Mouse (Mus musculus): ENCODE data around the gene Stn1. TPM values are rescaled to one million over a fixed set of nuclear protein-coding genes. Genes with fewer than 3 reads are reported as not detected.

Gene Stn1
- total RNA-seq (2021) (10 to 100 TPM; 15.8 to 20.0 TPM), polyA plus RNA-seq (2012; rRNA removed) (15.7 and 16.0 TPM in 2 replicates)
- long read RNA-seq, transcript Stn1-201 (10 exons, 1,992 nt), result major isoform, 13 of 18 reads
- long read RNA-seq, partial matches to known transcripts, result 3 of 18 reads
- long read RNA-seq, other reads (novel, unspliced or antisense), result 2 of 18 reads

DNA sequence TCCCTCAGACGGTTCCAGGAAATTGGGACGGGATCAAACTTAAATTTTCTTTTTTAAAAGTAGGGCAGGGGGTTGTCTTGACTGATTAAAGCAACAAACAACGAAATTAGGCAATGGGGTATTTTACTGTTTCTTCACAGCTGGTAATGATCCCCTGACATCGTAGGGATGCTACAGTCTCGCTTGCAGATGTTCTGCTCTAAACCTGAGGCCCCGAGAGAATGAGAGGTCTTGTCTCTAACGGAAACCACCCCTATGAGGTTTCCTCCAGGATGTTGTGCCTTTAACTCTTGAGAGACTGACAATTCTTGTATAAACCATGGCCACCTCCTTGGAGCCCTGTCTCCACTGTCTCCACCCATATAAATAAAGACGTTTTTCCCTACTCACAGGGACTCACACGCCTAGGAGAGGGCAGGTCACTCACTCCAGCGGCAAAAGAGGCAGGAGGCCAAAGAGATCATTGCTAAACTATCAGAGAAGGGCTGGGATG, at the start of gene Stn1:
Gene Stn1, minus strand, starts transcription at position 208 of the 493 bp plus-strand sequence.
- intact Hi-C loops (cut with DNase I), result loop anchor here (2.0 kb wide), 2 partner anchors 25 to 41 kb away; partner anchors contain the start of gene Slk
- Histone ChIP-seq H3K4me3 (peak within 1 kb of the TSS; percentile 67), H3K36me3 (ENCODE audit: control insufficient read depth, insufficient read depth, low read length) (no peaks in the 10 kb centered on the region; the same call in 1 of the 2 replicates), H3K27me3 (ENCODE audit: control insufficient read depth, insufficient read depth, low read length) (no peaks in the 10 kb centered on the region), H3K4me1 (ENCODE audit: control insufficient read depth, insufficient read depth, low read length) (peaks cover 10% of the 10 kb centered on the region), H3K79me2 (replicated peaks; ENCODE audit: control insufficient read depth, insufficient read depth, low read length) (no peaks in the 10 kb centered on the region), H3K27ac (peak within 1 kb of the TSS; percentile 98), H3K9ac (ENCODE audit: low read depth, low read length) (peak within 1 kb of the TSS; percentile 82)
- 3% methylated on average over 10 of the region's 10 CpGs for WGBS
- DNase-seq, result peak in 1 of 2 experiments; percentile 43
- TF ChIP-seq POLR2A (IDR thresholded peaks at IDR 0.05; ENCODE audit: insufficient read depth, low read depth, low read length), result no peak
- no peak for TF ChIP-seq CTCF (IDR thresholded peaks at IDR 0.05)
- no peak for TF ChIP-seq EP300 (IDR thresholded peaks at IDR 0.05; ENCODE audit: insufficient read depth, low read depth, low read length)

DNA sequence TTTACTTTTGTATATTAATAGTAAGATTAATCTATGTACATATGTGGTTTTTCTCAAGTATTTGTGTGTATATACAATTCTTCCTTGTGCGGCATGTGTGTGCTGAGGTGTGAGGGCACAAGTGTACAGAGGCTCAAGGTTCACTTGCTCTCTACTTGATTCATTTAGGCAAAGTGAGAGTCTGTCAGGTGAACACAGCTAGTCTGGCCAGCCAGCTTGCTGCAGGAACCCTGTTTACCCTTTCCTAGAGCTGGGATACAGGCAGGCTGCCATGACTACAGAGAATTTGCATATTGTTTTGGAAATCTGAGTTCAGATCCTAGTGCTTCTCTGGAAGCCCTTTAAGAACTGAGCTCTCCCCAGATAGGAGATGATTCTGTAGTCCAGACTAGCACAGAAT, 49.7 kb upstream of the Stn1 start:
- Histone ChIP-seq H3K79me2 (replicated peaks; ENCODE audit: control insufficient read depth, insufficient read depth, low read length) (peaks cover 2% of the 10 kb centered on the region), H3K36me3 (ENCODE audit: control insufficient read depth, insufficient read depth, low read length) (peaks cover 36% of the 10 kb centered on the region), H3K4me3 (no peak overlapping the region), H3K9ac (ENCODE audit: low read depth, low read length) (no peak overlapping the region), H3K27ac (no peak overlapping the region), H3K27me3 (ENCODE audit: control insufficient read depth, insufficient read depth, low read length) (no peaks in the 10 kb centered on the region), H3K4me1 (ENCODE audit: control insufficient read depth, insufficient read depth, low read length) (peaks cover 12% of the 10 kb centered on the region)
- intact Hi-C loops (cut with DNase I), result no loop called here
- WGBS, result 86% methylated on average over 1 of the region's 1 CpGs
- no peak for DNase-seq
- TF ChIP-seq EP300 (IDR thresholded peaks at IDR 0.05; ENCODE audit: insufficient read depth, low read depth, low read length) (no peak), POLR2A (IDR thresholded peaks at IDR 0.05; ENCODE audit: insufficient read depth, low read depth, low read length) (no peak), CTCF (IDR thresholded peaks at IDR 0.05) (no peak)

DNA sequence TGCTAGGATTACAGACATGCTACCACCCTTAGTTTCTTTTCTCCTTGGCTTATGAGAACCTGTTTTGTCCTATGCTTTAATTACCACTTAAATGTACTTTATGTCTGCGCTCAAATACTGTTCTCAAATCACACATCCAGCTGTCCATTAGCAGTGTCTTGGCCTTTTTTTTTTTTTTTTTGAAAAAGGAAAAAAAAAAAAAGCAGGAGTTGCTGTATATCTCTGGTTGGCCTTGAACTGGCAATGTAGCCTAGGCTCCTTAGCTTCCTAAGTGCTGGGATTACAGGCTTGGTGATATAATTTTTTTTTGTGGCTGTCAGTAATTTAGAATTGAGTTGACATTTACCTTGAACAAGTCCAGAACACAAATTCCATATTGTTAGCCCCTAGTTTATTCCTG, 48.5 kb upstream of the Stn1 start:
- Histone ChIP-seq H3K4me1 (ENCODE audit: control insufficient read depth, insufficient read depth, low read length) (peaks cover 15% of the 10 kb centered on the region), H3K79me2 (replicated peaks; ENCODE audit: control insufficient read depth, insufficient read depth, low read length) (peaks cover 4% of the 10 kb centered on the region), H3K27ac (no peak overlapping the region), H3K9ac (ENCODE audit: low read depth, low read length) (no peak overlapping the region), H3K27me3 (ENCODE audit: control insufficient read depth, insufficient read depth, low read length) (no peaks in the 10 kb centered on the region), H3K4me3 (no peak overlapping the region), H3K36me3 (ENCODE audit: control insufficient read depth, insufficient read depth, low read length) (peaks cover 42% of the 10 kb centered on the region)
- TF ChIP-seq CTCF (IDR thresholded peaks at IDR 0.05), result no peak
- no peak for TF ChIP-seq POLR2A (IDR thresholded peaks at IDR 0.05; ENCODE audit: insufficient read depth, low read depth, low read length)
- no peak for TF ChIP-seq EP300 (IDR thresholded peaks at IDR 0.05; ENCODE audit: insufficient read depth, low read depth, low read length)
- 88% methylated on average over 1 of the region's 1 CpGs for WGBS
- intact Hi-C loops (cut with DNase I), result no loop called here
- no peak for DNase-seq

DNA sequence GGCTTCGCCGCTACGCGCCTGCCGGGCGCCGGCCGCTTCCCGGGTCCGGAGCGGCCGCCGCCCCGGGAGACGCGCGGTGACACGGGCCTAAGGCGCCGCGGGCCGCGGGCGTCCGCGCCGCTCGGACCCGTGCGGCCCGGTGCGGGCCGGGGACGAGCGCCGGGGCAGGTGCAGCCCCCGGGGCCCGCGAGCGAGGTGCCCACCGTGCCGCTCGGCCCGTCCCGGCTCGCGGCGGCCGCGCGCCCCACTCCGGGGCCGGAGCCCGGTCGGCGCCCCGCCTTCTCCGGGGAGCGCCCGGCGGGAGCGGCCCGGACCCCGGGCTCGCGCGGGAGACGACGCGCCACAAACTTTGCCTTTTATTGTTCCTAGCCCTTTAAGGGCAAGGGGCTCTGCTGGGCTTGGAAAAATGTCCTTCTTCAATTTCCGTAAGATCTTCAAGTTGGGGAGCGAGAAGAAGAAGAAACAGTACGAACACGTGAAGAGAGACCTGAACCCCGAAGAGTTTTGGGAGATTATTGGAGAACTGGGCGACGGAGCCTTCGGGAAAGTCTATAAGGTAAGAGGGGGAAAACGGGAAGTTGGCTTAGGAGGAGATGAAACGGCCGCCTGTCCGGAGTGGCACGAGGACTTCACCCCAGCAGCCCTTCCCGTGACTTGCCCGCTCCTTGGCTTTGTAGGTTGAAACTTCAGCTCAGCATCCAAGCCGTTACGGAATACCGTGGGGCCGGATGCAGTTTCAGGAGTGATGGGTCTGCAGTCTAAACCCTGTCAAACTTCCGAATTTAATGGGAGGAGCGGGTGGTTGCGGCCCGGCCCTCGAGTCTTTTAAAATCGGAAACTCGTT, 42.7 kb upstream of the Stn1 start:
- peak overlapping the region; percentile 84 for H3K4me3 ChIP-seq
- TF ChIP-seq CTCF (IDR thresholded peaks at IDR 0.05) (no peak), EP300 (IDR thresholded peaks at IDR 0.05; ENCODE audit: insufficient read depth, low read depth, low read length) (no peak), POLR2A (IDR thresholded peaks at IDR 0.05; ENCODE audit: insufficient read depth, low read depth, low read length) (no peak)
- WGBS, result 5% methylated on average over 86 of the region's 96 CpGs
- peaks cover 9% of the 10 kb centered on the region for H3K4me1 ChIP-seq (ENCODE audit: control insufficient read depth, insufficient read depth, low read length)
- 0 out of 2 replicates have a peak, but pooled peaks cover 1% of the 10 kb centered on the region for H3K79me2 ChIP-seq (replicated peaks; ENCODE audit: control insufficient read depth, insufficient read depth, low read length)
- H3K9ac ChIP-seq (ENCODE audit: low read depth, low read length), result peak overlapping the region; percentile 96
- H3K27me3 ChIP-seq (ENCODE audit: control insufficient read depth, insufficient read depth, low read length), result no peaks in the 10 kb centered on the region
- H3K27ac ChIP-seq, result peak overlapping the region; percentile 96
- intact Hi-C loops (cut with DNase I), result loop anchor here (1.0 to 5.0 kb wide), 5 partner anchors 37 to 443 kb away; partner anchors contain the start of genes Sfr1 and Stn1
- DNase-seq, result peak; percentile 64 to 69
- peaks cover 22% of the 10 kb centered on the region for H3K36me3 ChIP-seq (ENCODE audit: control insufficient read depth, insufficient read depth, low read length)

DNA sequence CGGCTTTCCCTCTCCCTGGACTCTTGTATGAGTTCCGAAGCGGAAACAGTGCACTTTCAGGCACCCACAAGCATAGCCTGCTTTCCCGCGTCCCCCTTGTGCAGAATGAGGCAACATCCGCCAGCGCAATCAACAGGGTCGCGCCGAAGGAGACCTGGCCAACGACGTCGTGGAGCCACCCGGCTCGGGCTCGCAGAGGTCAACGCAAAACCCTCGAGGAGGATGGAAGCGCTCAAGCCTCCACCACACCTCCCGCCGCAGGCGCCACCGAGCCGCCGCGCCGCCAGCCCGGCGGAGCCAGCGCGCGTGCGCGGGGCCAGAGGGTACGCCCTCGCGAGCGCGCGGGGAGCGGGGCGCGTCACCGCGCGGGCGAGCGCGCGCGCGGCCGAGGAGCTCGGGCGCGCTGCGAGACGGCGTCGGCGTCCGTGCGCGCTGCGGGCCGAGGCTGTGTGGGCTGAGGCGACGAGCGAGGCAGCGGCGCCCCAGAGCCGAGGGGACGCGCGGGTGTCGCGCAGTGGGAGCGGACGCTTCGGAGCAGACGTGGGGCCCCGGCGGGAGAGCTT, 42.0 kb upstream of the Stn1 start, which contains the start of gene Slk:
Gene Slk, plus strand, starts transcription at position 454 of the 563 bp plus-strand sequence.
- Histone ChIP-seq H3K36me3 (ENCODE audit: control insufficient read depth, insufficient read depth, low read length) (peaks cover 15% of the 10 kb centered on the region), H3K4me3 (peak within 1 kb of the TSS; percentile 84), H3K27ac (peak within 1 kb of the TSS; percentile 96), H3K9ac (ENCODE audit: low read depth, low read length) (peak within 1 kb of the TSS; percentile 96), H3K27me3 (ENCODE audit: control insufficient read depth, insufficient read depth, low read length) (no peaks in the 10 kb centered on the region), H3K4me1 (ENCODE audit: control insufficient read depth, insufficient read depth, low read length) (peaks cover 5% of the 10 kb centered on the region), H3K79me2 (replicated peaks; ENCODE audit: control insufficient read depth, insufficient read depth, low read length) (0 out of 2 replicates have a peak, but pooled peaks cover 1% of the 10 kb centered on the region)
- intact Hi-C loops (cut with DNase I), result loop anchor here (1.0 to 2.0 kb wide), 3 partner anchors 43 to 152 kb away; partner anchors contain the start of genes Sfr1 and Stn1
- WGBS, result 5% methylated on average over 81 of the region's 83 CpGs
- TF ChIP-seq CTCF (IDR thresholded peaks at IDR 0.05) (0 out of 2 replicates have a peak, but pooled peaks have one; percentile 13), POLR2A (IDR thresholded peaks at IDR 0.05; ENCODE audit: insufficient read depth, low read depth, low read length) (peak; percentile 72), EP300 (IDR thresholded peaks at IDR 0.05; ENCODE audit: insufficient read depth, low read depth, low read length) (peak; percentile 68; the same call in 1 of the 2 replicates)
- DNase-seq, result peak; percentile 92 to 93

All from heart, adult 2 months (tissue).